Mouse (Mus musculus) heart, embryonic 11.5 days (tissue): ENCODE data around the gene Tbc1d1. TPM values are rescaled to one million over a fixed set of nuclear protein-coding genes. Genes with fewer than 3 reads are reported as not detected.

Source experiments
- ATAC-seq: fragments of 200-750 bp; cut with Nextera tagmentation; replicated peaks from 2 replicates; pipeline ENCODE4 v1.8.0; 2017; ENCODE audit warnings: moderate library complexity; ENCODE audit not compliant: insufficient number of reproducible peaks, low FRiP score, low TSS enrichment
- H3K27ac ChIP-seq: fragments of 300-500 bp; sonication (generic); 2 replicates; pipeline ENCODE4 v1.5.1; 2014; ENCODE audit warnings: mild to moderate bottlenecking, low read depth, low read length
- H3K27me3 ChIP-seq: fragments of 300-500 bp; sonication (generic); 2 replicates; pipeline ENCODE4 v1.6.1; 2014; ENCODE audit warnings: mild to moderate bottlenecking, low read length, mixed read lengths; ENCODE audit not compliant: control insufficient read depth, insufficient read depth
- H3K36me3 ChIP-seq: fragments of 300-500 bp; sonication (generic); 2 replicates; pipeline ENCODE4 v1.6.1; 2014; ENCODE audit warnings: mild to moderate bottlenecking, low read length, moderate library complexity, mixed read lengths; ENCODE audit not compliant: control insufficient read depth, insufficient read depth
- H3K4me1 ChIP-seq: fragments of 300-500 bp; sonication (generic); 2 replicates; pipeline ENCODE4 v1.6.1; 2014; ENCODE audit warnings: low read length; ENCODE audit not compliant: control insufficient read depth, insufficient read depth
- H3K4me2 ChIP-seq: fragments of 300-500 bp; sonication (generic); 2 replicates; pipeline ENCODE4 v1.6.1; 2014; ENCODE audit warnings: mild to moderate bottlenecking, moderate library complexity
- H3K4me3 ChIP-seq: fragments of 300-500 bp; sonication (generic); 2 replicates; pipeline ENCODE4 v1.5.1; 2014; ENCODE audit warnings: low read depth, low read length
- H3K9ac ChIP-seq: fragments of 300-500 bp; sonication (generic); 2 replicates; pipeline ENCODE4 v1.6.1; 2014; ENCODE audit warnings: mild to moderate bottlenecking, low read depth, low read length, moderate library complexity
- H3K9me3 ChIP-seq: fragments of 300-500 bp; sonication (generic); replicated peaks from 2 replicates; pipeline ENCODE4 v1.6.1; 2016; ENCODE audit warnings: low read length; ENCODE audit not compliant: control insufficient read depth
- WGBS: fragments of 180-500 bp; shearing (Covaris S2); extraction: QIAGEN DNeasy Blood & Tissue Kit; methylation state at CpG from one replicate; pipeline ENCODE4 v1.1.7; 2014; ENCODE audit not compliant: insufficient replicate concordance; 5-methylcytosine and 5-hydroxymethylcytosine counted together
- polyA plus RNA-seq: library from polyadenylated mRNA; unstranded; fragments of >200 nt; fragmentation: Nextera tagmentation; extraction: Ambion mirVana; gene quantifications from 2 replicates; pipeline ENCODE4 v1.2.1, GENCODE M21; 2014

Tbc1d1 gene
- polyA plus RNA-seq, 1 experiment from 2014 or later: 36.3 TPM

GRCm38 (mm10) chr5:64386996-64387395, 230.9 kb downstream of the Tbc1d1 start:
- H3K4me2 ChIP-seq: no peak overlapping the region
- H3K27me3 ChIP-seq: no peaks in the 10 kb centered on the region
- peaks cover 21% of the 10 kb centered on the region for H3K4me1 ChIP-seq
- no peak for ATAC-seq
- no peak overlapping the region for H3K27ac ChIP-seq
- H3K4me3 ChIP-seq: no peak overlapping the region
- H3K9ac ChIP-seq: no peak overlapping the region
- WGBS: 71% methylated on average over 3 of the region's 3 CpGs
- no peaks in the 10 kb centered on the region for H3K36me3 ChIP-seq
- H3K9me3 ChIP-seq: no peaks in the 10 kb centered on the region

- Histone ChIP-seq H3K4me3 (no peak overlapping the region), H3K27ac (peak overlapping the region; percentile 50; the same call in 1 of the 2 replicates), H3K9ac (no peak overlapping the region), H3K4me2 (no peak overlapping the region), H3K36me3 (no peaks in the 10 kb centered on the region), H3K9me3 (no peaks in the 10 kb centered on the region), H3K4me1 (peaks cover 18% of the 10 kb centered on the region), H3K27me3 (no peaks in the 10 kb centered on the region)
- WGBS: 21% methylated on average over 6 of the region's 6 CpGs
- ATAC-seq: peak; percentile 63
These were observed 233.3 kb downstream of the Tbc1d1 start for GRCm38 (mm10) chr5:64389202-64389929.

GRCm38 (mm10) chr5:64391346-64391745, 235.2 kb downstream of the Tbc1d1 start:
- ATAC-seq: no peak
- Histone ChIP-seq H3K9me3 (no peaks in the 10 kb centered on the region), H3K4me3 (no peak overlapping the region), H3K4me1 (peaks cover 18% of the 10 kb centered on the region), H3K9ac (no peak overlapping the region), H3K27me3 (no peaks in the 10 kb centered on the region), H3K27ac (no peak overlapping the region), H3K4me2 (no peak overlapping the region), H3K36me3 (no peaks in the 10 kb centered on the region)
- 42% methylated on average over 4 of the region's 4 CpGs for WGBS

GRCm38 (mm10) chr5:64392426-64393020, 236.4 kb downstream of the Tbc1d1 start:
- Histone ChIP-seq H3K27ac (no peak overlapping the region), H3K4me2 (no peak overlapping the region), H3K9ac (no peak overlapping the region), H3K27me3 (no peaks in the 10 kb centered on the region), H3K9me3 (no peaks in the 10 kb centered on the region), H3K36me3 (no peaks in the 10 kb centered on the region), H3K4me3 (no peak overlapping the region), H3K4me1 (peaks cover 18% of the 10 kb centered on the region)
- 83% methylated on average over 8 of the region's 8 CpGs for WGBS
- no peak for ATAC-seq

DNA sequence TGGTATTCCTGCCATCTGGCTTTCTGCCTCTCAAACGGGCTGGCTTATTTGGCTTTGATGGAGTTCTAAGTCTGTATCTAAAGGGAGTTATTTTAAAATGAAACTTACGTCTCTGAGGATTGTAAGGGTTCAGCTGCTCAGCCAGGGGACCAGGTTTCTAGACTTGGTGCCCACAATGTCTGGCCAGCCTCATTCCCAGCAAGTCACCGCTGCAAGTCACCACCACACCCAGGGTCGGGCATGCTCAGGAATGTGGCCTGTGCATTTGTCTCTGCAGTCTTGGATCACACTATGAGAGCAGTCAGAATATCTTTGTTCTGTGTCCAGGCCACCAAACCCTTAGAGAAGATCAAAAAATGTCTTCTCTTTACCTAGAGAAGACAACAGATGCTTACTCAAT, 237.4 kb downstream of the Tbc1d1 start:
- H3K27ac ChIP-seq: no peak overlapping the region
- no peak overlapping the region for H3K4me2 ChIP-seq
- no peak for ATAC-seq
- no peaks in the 10 kb centered on the region for H3K9me3 ChIP-seq
- H3K27me3 ChIP-seq: no peaks in the 10 kb centered on the region
- no peaks in the 10 kb centered on the region for H3K36me3 ChIP-seq
- H3K4me3 ChIP-seq: no peak overlapping the region
- H3K4me1 ChIP-seq: peaks cover 18% of the 10 kb centered on the region
- 60% methylated on average over 4 of the region's 4 CpGs for WGBS
- no peak overlapping the region for H3K9ac ChIP-seq

- H3K36me3 ChIP-seq: no peaks in the 10 kb centered on the region
These were observed 242.1 kb downstream of the Tbc1d1 start for GRCm38 (mm10) chr5:64398155-64398554.

DNA sequence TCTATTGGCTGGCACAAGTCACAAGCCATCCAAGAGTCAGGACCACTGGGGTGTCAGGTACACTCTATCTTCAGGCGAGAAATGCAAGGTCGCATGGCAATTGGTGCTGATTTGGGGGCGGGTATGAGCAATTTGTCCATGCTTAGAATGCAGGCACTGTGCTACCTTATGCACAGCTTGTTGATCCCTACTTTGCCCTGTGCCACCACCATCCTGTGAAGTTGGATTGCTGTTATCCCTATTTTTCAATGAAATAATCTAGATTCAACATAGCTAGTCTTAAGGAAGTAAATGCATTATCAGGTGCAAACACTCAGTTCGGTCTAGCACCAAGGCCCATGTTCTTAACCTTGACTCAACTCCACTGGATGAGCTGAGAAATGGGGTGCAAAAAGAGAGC, 244.6 kb downstream of the Tbc1d1 start:
- Histone ChIP-seq H3K27ac (no peak overlapping the region), H3K4me1 (no peaks in the 10 kb centered on the region), H3K36me3 (no peaks in the 10 kb centered on the region), H3K27me3 (no peaks in the 10 kb centered on the region), H3K4me2 (no peak overlapping the region), H3K9ac (no peak overlapping the region), H3K9me3 (no peaks in the 10 kb centered on the region), H3K4me3 (no peak overlapping the region)
- 84% methylated on average over 4 of the region's 4 CpGs for WGBS
- no peak for ATAC-seq

More at GRCm38 (mm10) chr5:64398155-64398554, 242.1 kb downstream of the Tbc1d1 start:
- Histone ChIP-seq H3K9ac (no peak overlapping the region), H3K27me3 (no peaks in the 10 kb centered on the region), H3K4me1 (no peaks in the 10 kb centered on the region), H3K9me3 (no peaks in the 10 kb centered on the region), H3K27ac (no peak overlapping the region), H3K4me3 (no peak overlapping the region), H3K4me2 (no peak overlapping the region)
- 87% methylated on average over 13 of the region's 13 CpGs for WGBS
- no peak for ATAC-seq
